Mouse (Mus musculus) embryo, embryonic 10 days (tissue): Measurements from ENCODE around the gene Olfr340.
"Not testable (repeated sequence)": the region's sequence is repeated elsewhere in the genome, so short reads cannot be mapped to it uniquely, and the experiment has no call there.

Experiments
- DNase-seq: peaks from one replicate; pipeline ENCODE4 v3.0.0-alpha.2; 2015; ENCODE audit warnings: low spot score

The Olfr340 gene

DNA sequence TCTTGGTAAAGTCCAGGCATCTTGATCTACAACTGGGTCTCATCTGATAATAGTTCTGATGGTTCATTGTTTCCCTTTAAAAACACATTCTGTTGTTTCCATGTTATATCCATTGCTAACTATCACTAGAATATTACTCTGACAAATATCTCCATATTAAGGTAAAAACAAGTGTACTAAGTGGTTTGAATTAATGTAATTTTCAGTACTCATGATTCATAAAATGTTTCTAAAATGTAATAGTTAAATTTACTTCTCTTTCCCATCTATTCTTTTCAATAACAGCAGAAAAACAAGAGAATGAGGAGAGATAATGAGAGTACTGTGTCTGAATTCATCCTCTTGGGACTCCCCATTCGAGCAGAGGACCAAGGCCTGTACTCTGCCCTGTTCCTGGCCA lies at the start of gene Olfr340:
Gene Olfr340 (plus strand): TSS at position 301 of the 400 bp plus-strand sequence.
- no peak for DNase-seq

DNA sequence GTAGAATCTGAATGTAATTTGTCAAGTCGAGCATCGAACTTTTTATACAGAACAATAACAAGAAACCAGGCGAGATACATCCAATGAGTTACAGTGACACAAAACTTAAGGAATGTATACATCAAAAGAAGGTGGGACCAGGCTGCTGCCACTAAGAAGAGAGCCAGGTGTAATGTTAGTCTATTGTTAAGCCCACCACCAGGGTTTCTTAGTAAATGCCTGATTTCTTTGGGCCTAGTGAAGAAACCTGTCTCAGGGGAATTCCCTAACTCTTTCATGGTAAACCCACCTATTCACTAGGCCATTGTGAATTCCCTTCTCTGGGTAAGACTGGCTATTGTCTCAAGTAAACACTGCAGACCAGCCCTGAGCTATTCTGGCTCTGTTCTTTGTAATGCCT lies 37.2 kb upstream of the Olfr340 start:
- not testable (repeated sequence) for DNase-seq

DNA sequence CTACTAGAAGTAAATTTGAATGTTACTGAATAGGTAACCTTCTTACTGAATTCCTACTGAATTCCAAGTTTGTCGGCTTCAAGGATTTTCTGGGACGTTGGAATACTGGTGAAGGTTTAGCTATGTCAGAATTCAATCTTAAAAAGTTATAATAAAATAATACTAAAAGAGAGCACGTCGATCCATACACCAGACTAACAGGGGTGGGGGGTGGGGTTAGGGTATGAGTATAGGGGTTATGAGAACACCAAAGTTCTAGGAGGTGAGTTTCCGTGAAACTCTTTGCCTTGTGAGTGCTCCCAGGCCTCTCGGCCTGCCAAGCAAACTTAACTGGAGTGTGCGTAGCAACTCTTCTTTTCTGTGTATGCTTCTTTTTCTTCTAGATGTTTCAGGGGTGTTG lies 36.8 kb upstream of the Olfr340 start:
- DNase-seq, result not testable (repeated sequence)

DNA sequence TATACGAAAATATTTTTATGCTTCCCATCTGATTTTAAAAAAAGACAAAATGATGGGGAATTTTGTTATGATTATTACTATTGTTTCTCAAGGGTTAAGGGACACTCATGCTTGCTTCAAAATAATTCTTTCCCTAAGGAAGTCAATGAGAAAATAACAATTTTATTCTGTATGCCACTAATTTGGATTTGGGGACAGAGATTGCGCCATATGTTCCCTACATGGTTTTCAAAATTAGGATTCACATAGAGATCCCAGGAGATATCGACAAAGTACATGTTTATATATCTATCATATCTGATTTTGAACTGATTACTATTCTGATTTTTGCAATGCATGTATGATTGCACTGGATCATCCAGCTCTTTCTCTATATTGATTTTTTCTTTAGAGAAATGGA lies 33.7 kb upstream of the Olfr340 start, which contains the start of gene Olfr339:
Gene Olfr339 (plus strand): TSS at position 301 of the 400 bp plus-strand sequence.
- no peak for DNase-seq

DNA sequence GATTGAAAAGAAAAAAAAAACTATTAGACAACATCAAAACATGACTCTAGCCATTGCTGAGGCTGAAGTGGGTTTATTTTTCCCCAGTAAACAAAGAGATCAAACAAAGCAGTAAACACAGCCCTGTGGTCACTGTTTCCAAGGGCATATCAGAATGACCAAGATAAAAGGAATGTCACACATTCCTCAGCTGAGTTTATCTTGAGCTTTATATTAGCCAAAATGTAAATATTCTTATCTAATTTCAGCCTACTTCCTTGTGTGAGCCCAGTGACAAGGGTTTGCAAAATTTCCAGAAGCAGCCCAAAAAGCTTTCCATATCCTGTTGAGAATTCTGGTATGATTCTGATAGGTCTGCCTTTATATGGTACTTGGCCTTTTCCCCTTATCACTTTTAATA lies 21.2 kb downstream of the Olfr340 start:
- no peak for DNase-seq

DNA sequence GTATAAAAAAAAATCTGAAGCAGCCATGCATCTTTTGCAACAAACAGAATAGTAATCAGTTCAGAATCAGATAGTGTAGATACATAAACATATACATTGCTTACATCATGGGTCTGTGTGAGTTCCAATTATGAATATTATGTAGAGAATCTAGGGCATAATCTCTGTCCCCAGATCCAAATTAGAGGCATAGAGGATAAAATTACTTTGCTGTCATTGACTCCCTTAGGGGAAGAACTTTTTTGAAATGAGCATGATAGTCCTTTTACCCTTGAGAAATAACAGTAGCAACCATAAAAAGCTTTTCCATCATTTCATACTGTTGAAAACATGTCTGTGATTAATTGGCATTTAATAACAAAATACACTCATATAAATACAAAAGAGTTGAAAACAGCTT lies 30.0 kb downstream of the Olfr340 start, which contains the start of gene Olfr341:
Gene Olfr341 (minus strand): TSS at position 101 of the 400 bp plus-strand sequence.
- DNase-seq, result no peak
